Mouse (Mus musculus) spleen, adult 2 months (tissue): ENCODE data around the gene Olfr373. TPM values are rescaled to one million over a fixed set of nuclear protein-coding genes. Genes with fewer than 3 reads are reported as not detected.
A peak's percentile ranks its signal among the peaks of the same experiment; 100 is the strongest.
"Not testable (repeated sequence)": the region's sequence is repeated elsewhere in the genome, so short reads cannot be mapped to it uniquely, and the experiment has no call there.

Experiments
- DNase-seq, 2 experiments: peaks; one replicate each; pipeline versions ENCODE4 v3.0.0 to v3.0.0-alpha.2; 2012 to 2021; ENCODE audit warnings: low spot score in 2 of 2, low read depth in 1 of 2
- H3K27ac ChIP-seq: fragments of 200-500 bp; 2 replicates; pipeline ENCODE4 v1.5.1; 2012; ENCODE audit warnings: low read length, inconsistent platforms; ENCODE audit not compliant: insufficient read depth
- H3K27me3 ChIP-seq: fragments of 200-500 bp; 2 replicates; pipeline ENCODE4 v1.6.1; 2012; ENCODE audit warnings: mild to moderate bottlenecking, moderate library complexity, low read length, inconsistent platforms; ENCODE audit not compliant: control insufficient read depth, insufficient read depth
- H3K36me3 ChIP-seq: fragments of 200-500 bp; 2 replicates; pipeline ENCODE4 v1.6.1; 2012; ENCODE audit warnings: mild to moderate bottlenecking, low read length, inconsistent platforms; ENCODE audit not compliant: control insufficient read depth, insufficient read depth
- H3K4me1 ChIP-seq: fragments of 200-500 bp; 2 replicates; pipeline ENCODE4 v1.6.1; 2011; ENCODE audit warnings: inconsistent platforms; ENCODE audit not compliant: control insufficient read depth, insufficient read depth, insufficient read length
- H3K4me3 ChIP-seq: fragments of 200-500 bp; 2 replicates; pipeline ENCODE4 v1.5.1; 2011; ENCODE audit warnings: mild to moderate bottlenecking, inconsistent platforms; ENCODE audit not compliant: insufficient read depth, insufficient read length; ENCODE audit errors: extremely low read depth
- CTCF ChIP-seq: fragments of 200-500 bp; IDR thresholded peaks from 2 replicates; pipeline ENCODE4 v1.5.1; 2011; ENCODE audit warnings: mild to moderate bottlenecking, inconsistent platforms; ENCODE audit not compliant: insufficient read depth, insufficient read length, insufficient replicate concordance; ENCODE audit errors: extremely low read depth
- POLR2A ChIP-seq: fragments of 200-500 bp; IDR thresholded peaks from 2 replicates; pipeline ENCODE4 v1.6.1; 2011; ENCODE audit warnings: low read depth, low read length, inconsistent platforms
- WGBS: fragments of 180-500 bp; shearing (Covaris S2); methylation state at CpG from one replicate; pipeline ENCODE4 v1.1.7; 2018; 5-methylcytosine and 5-hydroxymethylcytosine counted together
- polyA plus RNA-seq: library from polyadenylated mRNA; depleted of rRNA; stranded (reverse); fragments of >200 nt; gene quantifications from 2 replicates; pipeline ENCODE4 v1.2.3, GENCODE M21; 2012

Olfr373 gene
- polyA plus RNA-seq, 1 experiment: not detected

GRCm38 (mm10) chr8:72105165-72105564 is 22.2 kb downstream of the Olfr373 start:
- peak; percentile 54; the same call in 1 of the 2 replicates for TF ChIP-seq CTCF
- TF ChIP-seq POLR2A: no peak
- Histone ChIP-seq H3K27me3 (no peaks in the 10 kb centered on the region), H3K36me3 (no peaks in the 10 kb centered on the region), H3K4me1 (no peaks in the 10 kb centered on the region), H3K4me3 (no peak overlapping the region), H3K27ac (no peak overlapping the region)
- WGBS: 30% methylated on average over 4 of the region's 4 CpGs
- DNase-seq: peak in 1 of 2 experiments; percentile 24

GRCm38 (mm10) chr8:72106740-72107139 is 23.8 kb downstream of the Olfr373 start, which contains the start of gene Olfr374:
Gene Olfr374 (plus strand): TSS chr8:72107040.
- Histone ChIP-seq H3K36me3 (no peaks in the 10 kb centered on the region), H3K27ac (no peak within 1 kb of the TSS), H3K27me3 (no peaks in the 10 kb centered on the region), H3K4me1 (peaks cover 2% of the 10 kb centered on the region; the same call in 1 of the 2 replicates), H3K4me3 (no peak within 1 kb of the TSS)
- 93% methylated on average over 3 of the region's 3 CpGs for WGBS
- DNase-seq: no peak
- TF ChIP-seq CTCF (no peak), POLR2A (no peak)

GRCm38 (mm10) chr8:72110876-72111275 is 27.9 kb downstream of the Olfr373 start:
- Histone ChIP-seq H3K27me3 (no peaks in the 10 kb centered on the region), H3K4me1 (peaks cover 2% of the 10 kb centered on the region; the same call in 1 of the 2 replicates), H3K27ac (peak overlapping the region; percentile 10; the same call in 1 of the 2 replicates), H3K36me3 (no peaks in the 10 kb centered on the region), H3K4me3 (no peak overlapping the region)
- WGBS: 52% methylated on average over 6 of the region's 6 CpGs
- no peak for TF ChIP-seq CTCF
- TF ChIP-seq POLR2A: no peak
- DNase-seq: peak; percentile 53 to 62

GRCm38 (mm10) chr8:72112486-72112885 is 29.5 kb downstream of the Olfr373 start:
- no peak for TF ChIP-seq POLR2A
- H3K4me1 ChIP-seq: peaks cover 2% of the 10 kb centered on the region; the same call in 1 of the 2 replicates
- WGBS: 72% methylated on average over 3 of the region's 3 CpGs
- DNase-seq: no peak
- H3K36me3 ChIP-seq: no peaks in the 10 kb centered on the region
- no peak overlapping the region for H3K4me3 ChIP-seq
- H3K27ac ChIP-seq: no peak overlapping the region
- H3K27me3 ChIP-seq: no peaks in the 10 kb centered on the region

GRCm38 (mm10) chr8:72115202-72115601 is 32.2 kb downstream of the Olfr373 start:
- WGBS: 92% methylated on average over 2 of the region's 2 CpGs
- no peak for DNase-seq
- TF ChIP-seq POLR2A (no peak), CTCF (no peak)
- Histone ChIP-seq H3K4me1 (peaks cover 2% of the 10 kb centered on the region; the same call in 1 of the 2 replicates), H3K36me3 (no peaks in the 10 kb centered on the region), H3K4me3 (no peak overlapping the region), H3K27me3 (no peaks in the 10 kb centered on the region), H3K27ac (no peak overlapping the region)

GRCm38 (mm10) chr8:72118616-72119015 is 35.6 kb downstream of the Olfr373 start:
- no peak for TF ChIP-seq POLR2A
- TF ChIP-seq CTCF: no peak
- Histone ChIP-seq H3K4me3 (no peak overlapping the region), H3K27ac (no peak overlapping the region), H3K4me1 (no peaks in the 10 kb centered on the region), H3K27me3 (no peaks in the 10 kb centered on the region), H3K36me3 (no peaks in the 10 kb centered on the region)
- 57% methylated on average over 4 of the region's 4 CpGs for whole genome bisulfite sequencing
- DNase-seq: no peak

GRCm38 (mm10) chr8:72121486-72121885 is 38.5 kb downstream of the Olfr373 start:
- not testable (repeated sequence) for H3K4me1 ChIP-seq, DNase-seq, H3K4me3 ChIP-seq, H3K27ac ChIP-seq, H3K27me3 ChIP-seq, H3K36me3 ChIP-seq
- WGBS: 78% methylated on average over 3 of the region's 3 CpGs
